Mouse (Mus musculus) MEL-GATA-1-ER (cell line): Measurements from ENCODE around the gene 3110040N11Rik.

Source experiments
- DNase-seq: peaks from one replicate; pipeline ENCODE4 v3.0.0-alpha.2; 2012; ENCODE audit warnings: low read depth; ENCODE audit errors: extremely low read depth

The 3110040N11Rik gene

DNA sequence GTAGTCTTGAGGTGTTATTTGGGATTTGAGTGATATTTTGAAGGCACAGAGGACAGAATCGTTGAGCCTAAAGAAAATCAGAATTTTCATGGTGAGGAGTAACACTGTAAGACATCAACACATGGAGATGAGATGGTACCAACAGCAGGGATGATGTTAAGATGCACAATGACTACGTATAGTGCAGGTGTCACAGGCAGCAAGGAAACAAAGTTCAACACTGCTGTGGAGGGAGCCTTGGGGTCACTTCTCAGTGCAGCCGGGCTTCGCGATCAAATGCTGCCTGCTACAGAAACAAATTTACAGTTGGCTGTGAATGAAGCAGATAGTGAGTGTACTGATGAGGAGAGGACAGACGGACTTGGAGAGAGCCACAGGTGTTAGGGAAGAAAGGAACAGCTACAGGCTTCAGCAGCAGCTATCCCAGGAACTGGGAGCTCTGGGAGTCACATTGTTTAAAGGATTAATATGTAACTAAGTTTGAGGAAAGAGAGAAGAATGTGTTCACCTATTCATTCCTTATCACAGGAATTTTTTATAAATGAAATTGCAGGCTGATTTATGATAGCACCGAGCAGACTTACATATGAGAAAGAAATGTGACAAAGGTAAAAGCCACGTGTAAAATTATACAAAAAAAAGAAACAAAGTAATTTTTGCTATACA, 50.4 kb downstream of the 3110040N11Rik start:
- no peak for DNase-seq

- no peak for DNase-seq
These were observed 53.8 kb downstream of the 3110040N11Rik start for GRCm38 (mm10) chr7:81735300-81736048.

DNA sequence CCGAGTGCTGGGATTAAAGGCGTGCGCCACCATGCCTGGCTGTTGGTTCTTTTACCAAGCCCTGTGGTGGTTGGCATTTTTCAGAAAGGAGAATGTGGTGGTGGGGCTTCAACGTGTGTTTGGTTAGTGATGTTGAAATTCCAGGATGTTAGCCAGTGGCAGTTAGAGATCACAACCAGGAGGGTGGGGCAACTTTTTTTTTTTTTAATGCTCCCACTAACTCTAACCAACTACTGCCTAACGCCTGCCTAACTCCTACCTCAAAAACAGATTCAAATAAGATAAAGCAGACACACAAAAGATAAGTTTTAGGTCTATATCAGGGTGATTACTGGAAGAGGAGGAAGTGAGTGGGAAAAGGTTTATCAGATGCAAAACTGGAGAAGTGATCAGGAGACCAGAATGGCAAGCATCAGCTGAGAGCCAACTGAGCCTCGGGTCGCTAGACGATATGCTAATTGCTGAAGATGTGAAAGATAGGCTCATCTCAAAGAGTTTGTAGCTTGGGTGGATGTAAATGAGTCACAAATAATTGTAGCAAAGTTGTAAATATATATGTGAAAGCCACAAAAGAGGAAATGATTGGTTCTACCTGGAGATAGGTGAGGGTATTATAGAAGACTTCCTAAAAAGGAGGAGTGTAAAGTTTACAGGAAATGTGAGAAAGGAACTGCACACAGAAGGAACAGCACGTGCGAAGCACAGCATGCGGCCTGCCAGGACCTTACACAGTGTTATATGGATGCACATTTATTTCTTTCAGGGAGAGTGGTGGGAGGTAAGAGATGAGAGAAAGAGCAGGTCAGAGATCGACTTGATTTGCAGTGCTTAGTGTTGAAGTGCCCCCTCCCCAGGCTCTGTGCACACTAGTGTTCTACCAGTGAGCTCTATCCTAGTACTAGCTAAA, 56.8 kb downstream of the 3110040N11Rik start:
- no peak for DNase-seq
